Mouse (Mus musculus) embryonic facial prominence, embryonic 13.5 days (tissue): ENCODE data around the gene Dennd1a. TPM values are rescaled to one million over a fixed set of nuclear protein-coding genes. Genes with fewer than 3 reads are reported as not detected.

Experiments used
- ATAC-seq: fragments of 200-750 bp; cut with Nextera tagmentation; 2 replicates; pipeline ENCODE4 v1.8.0; 2017; ENCODE audit warnings: low read depth; ENCODE audit not compliant: insufficient number of reproducible peaks, insufficient read depth, low FRiP score, low TSS enrichment
- H3K27ac ChIP-seq: fragments of 300-500 bp; sonication (generic); 2 replicates; pipeline ENCODE4 v1.5.1; 2015; ENCODE audit warnings: moderate library complexity, mild to moderate bottlenecking, inconsistent platforms
- H3K27me3 ChIP-seq: fragments of 300-500 bp; sonication (generic); 2 replicates; pipeline ENCODE4 v1.6.1; 2015; ENCODE audit warnings: mild to moderate bottlenecking, inconsistent platforms
- H3K36me3 ChIP-seq: fragments of 300-500 bp; sonication (generic); 2 replicates; pipeline ENCODE4 v1.6.1; 2015; ENCODE audit warnings: mild to moderate bottlenecking, inconsistent platforms
- H3K4me1 ChIP-seq: fragments of 300-500 bp; sonication (generic); 2 replicates; pipeline ENCODE4 v1.6.1; 2015; ENCODE audit warnings: inconsistent platforms
- H3K4me2 ChIP-seq: fragments of 300-500 bp; sonication (generic); 2 replicates; pipeline ENCODE4 v1.6.1; 2015; ENCODE audit warnings: moderate library complexity, mild to moderate bottlenecking, inconsistent platforms
- H3K4me3 ChIP-seq: fragments of 300-500 bp; sonication (generic); 2 replicates; pipeline ENCODE4 v1.5.1; 2015; ENCODE audit warnings: mild to moderate bottlenecking, inconsistent platforms
- H3K9ac ChIP-seq: fragments of 300-500 bp; sonication (generic); 2 replicates; pipeline ENCODE4 v1.6.1; 2015; ENCODE audit warnings: mild to moderate bottlenecking, inconsistent platforms
- H3K9me3 ChIP-seq: fragments of 300-500 bp; sonication (generic); 2 replicates; pipeline ENCODE4 v1.6.1; 2016; ENCODE audit warnings: inconsistent platforms
- WGBS: fragments of 180-500 bp; shearing (Covaris S2); methylation state at CpG from one replicate; pipeline ENCODE4 v1.1.7; 2015; ENCODE audit warnings: mixed read lengths; 5-methylcytosine and 5-hydroxymethylcytosine counted together
- polyA plus RNA-seq: library from polyadenylated mRNA; unstranded; fragments of >200 nt; fragmentation: Nextera tagmentation; extraction: Ambion mirVana; gene quantifications from 2 replicates; pipeline ENCODE4 v1.2.1, GENCODE M21; 2015

Dennd1a gene
- polyA plus RNA-seq, 1 experiment from 2014 or later: 15.5 TPM

GRCm38 (mm10) chr2:38186438-38186837 is 100.8 kb downstream of the Dennd1a start:
- 79% methylated on average over 2 of the region's 2 CpGs for WGBS

GRCm38 (mm10) chr2:38184977-38185376 is 102.2 kb downstream of the Dennd1a start:
- no peak overlapping the region for H3K4me2 ChIP-seq
- no peak overlapping the region for H3K9ac ChIP-seq
- no peaks in the 10 kb centered on the region for H3K27me3 ChIP-seq
- H3K4me3 ChIP-seq: no peak overlapping the region
- no peaks in the 10 kb centered on the region for H3K9me3 ChIP-seq
- 90% methylated on average over 3 of the region's 3 CpGs for WGBS
- no peak for ATAC-seq
- H3K36me3 ChIP-seq: no peaks in the 10 kb centered on the region
- H3K4me1 ChIP-seq: no peaks in the 10 kb centered on the region
- no peak overlapping the region for H3K27ac ChIP-seq

More at GRCm38 (mm10) chr2:38186438-38186837, 100.8 kb downstream of the Dennd1a start:
- no peak overlapping the region for H3K4me2 ChIP-seq
- H3K27me3 ChIP-seq: no peaks in the 10 kb centered on the region
- H3K9me3 ChIP-seq: no peaks in the 10 kb centered on the region
- no peak overlapping the region for H3K27ac ChIP-seq
- no peak for ATAC-seq
- no peak overlapping the region for H3K4me3 ChIP-seq
- H3K9ac ChIP-seq: no peak overlapping the region
- H3K36me3 ChIP-seq: no peaks in the 10 kb centered on the region
- no peaks in the 10 kb centered on the region for H3K4me1 ChIP-seq

GRCm38 (mm10) chr2:38183881-38184280 is 103.3 kb downstream of the Dennd1a start:
- no peak overlapping the region for H3K27ac ChIP-seq
- H3K36me3 ChIP-seq: no peaks in the 10 kb centered on the region
- no peaks in the 10 kb centered on the region for H3K4me1 ChIP-seq
- no peak overlapping the region for H3K9ac ChIP-seq
- no peaks in the 10 kb centered on the region for H3K9me3 ChIP-seq
- 55% methylated on average over 1 of the region's 1 CpGs for WGBS
- no peaks in the 10 kb centered on the region for H3K27me3 ChIP-seq
- H3K4me2 ChIP-seq: no peak overlapping the region
- H3K4me3 ChIP-seq: no peak overlapping the region
- no peak for ATAC-seq

DNA sequence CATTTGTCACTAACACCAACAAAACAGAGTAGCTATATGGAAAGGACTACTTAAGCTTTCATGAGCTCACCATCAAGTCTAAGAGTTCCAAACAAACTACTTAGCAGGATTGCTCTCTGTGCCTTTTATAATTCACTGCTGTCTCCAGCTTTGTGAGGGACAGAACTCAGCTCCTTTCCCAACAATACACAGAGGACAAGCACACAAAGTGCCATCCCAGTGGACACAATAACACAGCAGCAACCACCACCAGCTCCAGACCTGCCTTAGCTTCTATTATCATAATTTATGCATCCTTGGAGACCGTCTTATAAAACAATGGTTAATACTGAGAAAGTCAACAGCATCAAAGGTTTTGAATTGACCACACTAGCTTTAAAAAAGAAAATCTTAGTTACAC is 104.9 kb downstream of the Dennd1a start:
- Histone ChIP-seq H3K27ac (no peak overlapping the region), H3K9me3 (no peaks in the 10 kb centered on the region), H3K4me1 (no peaks in the 10 kb centered on the region), H3K9ac (no peak overlapping the region), H3K36me3 (no peaks in the 10 kb centered on the region), H3K4me2 (no peak overlapping the region), H3K27me3 (no peaks in the 10 kb centered on the region), H3K4me3 (no peak overlapping the region)
- 83% methylated on average over 1 of the region's 1 CpGs for WGBS
- no peak for ATAC-seq

DNA sequence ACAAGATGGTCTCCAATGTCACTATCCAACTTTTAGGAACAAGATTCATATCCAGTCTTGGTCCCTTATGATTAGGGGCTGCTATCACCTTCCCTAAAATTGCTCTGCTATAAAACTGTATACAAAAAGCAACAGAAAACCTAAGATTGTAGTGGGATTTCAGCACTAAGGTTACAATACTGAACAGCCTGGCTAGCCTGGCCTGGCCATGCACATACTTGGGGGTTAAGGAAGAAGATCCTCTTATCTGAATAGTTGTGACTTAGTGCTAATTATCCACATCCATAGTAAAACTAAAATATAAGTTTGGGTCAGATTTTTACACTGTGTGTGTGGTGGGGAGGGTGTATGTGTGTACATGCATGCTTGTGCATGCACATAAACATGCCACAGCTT is 109.6 kb downstream of the Dennd1a start:
- Histone ChIP-seq H3K9me3 (no peaks in the 10 kb centered on the region), H3K36me3 (no peaks in the 10 kb centered on the region), H3K27ac (no peak overlapping the region), H3K27me3 (no peaks in the 10 kb centered on the region), H3K4me3 (no peak overlapping the region), H3K9ac (no peak overlapping the region), H3K4me2 (no peak overlapping the region), H3K4me1 (no peaks in the 10 kb centered on the region)
- ATAC-seq: no peak

GRCm38 (mm10) chr2:38176870-38177582 is 110.2 kb downstream of the Dennd1a start:
- no peak overlapping the region for H3K27ac ChIP-seq
- H3K9ac ChIP-seq: no peak overlapping the region
- no peaks in the 10 kb centered on the region for H3K36me3 ChIP-seq
- H3K4me3 ChIP-seq: no peak overlapping the region
- H3K4me1 ChIP-seq: no peaks in the 10 kb centered on the region
- no peak overlapping the region for H3K4me2 ChIP-seq
- H3K27me3 ChIP-seq: no peaks in the 10 kb centered on the region
- WGBS: 73% methylated on average over 4 of the region's 4 CpGs
- no peak for ATAC-seq
- no peaks in the 10 kb centered on the region for H3K9me3 ChIP-seq

DNA sequence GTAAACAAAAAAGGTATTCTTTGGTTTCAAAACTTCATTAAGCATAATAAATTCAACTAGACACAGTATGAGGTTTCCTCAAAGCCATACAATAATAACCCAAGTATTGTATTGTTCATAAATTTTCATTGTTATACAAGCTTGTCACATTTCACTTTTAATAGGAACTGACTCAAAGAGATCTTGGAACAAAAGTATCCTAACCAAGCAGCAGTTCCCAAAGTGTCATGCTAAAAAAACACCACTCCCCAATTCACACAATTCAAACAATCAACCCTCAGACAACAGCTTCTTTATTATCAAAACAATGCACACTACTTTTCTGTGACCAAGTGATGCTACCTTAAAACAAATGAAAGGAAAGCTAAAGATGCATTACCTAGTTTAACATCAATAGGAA is 111.9 kb downstream of the Dennd1a start:
- no peak overlapping the region for H3K9ac ChIP-seq
- ATAC-seq: no peak
- no peak overlapping the region for H3K4me3 ChIP-seq
- H3K27ac ChIP-seq: no peak overlapping the region
- no peaks in the 10 kb centered on the region for H3K27me3 ChIP-seq
- no peak overlapping the region for H3K4me2 ChIP-seq
- H3K4me1 ChIP-seq: no peaks in the 10 kb centered on the region
- H3K9me3 ChIP-seq: no peaks in the 10 kb centered on the region
- no peaks in the 10 kb centered on the region for H3K36me3 ChIP-seq

DNA sequence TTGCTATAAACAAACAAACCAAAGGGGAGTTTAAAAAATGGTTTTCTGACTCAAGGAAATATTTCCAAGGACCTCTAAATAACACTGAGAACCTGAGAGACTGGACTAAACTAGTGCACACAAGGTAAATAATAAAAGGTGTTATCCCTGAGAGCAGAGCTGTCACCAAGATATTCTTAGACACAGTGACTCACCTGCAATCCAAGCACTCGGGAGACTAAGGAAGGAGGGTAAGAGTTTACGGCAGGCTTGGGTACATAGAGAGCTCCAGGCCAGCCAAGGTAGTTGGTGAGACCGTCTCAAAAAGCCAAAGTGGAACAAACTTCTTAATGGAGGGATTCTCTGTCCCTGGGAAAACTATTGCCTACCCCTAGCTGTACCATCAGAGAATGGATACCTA is 118.6 kb downstream of the Dennd1a start:
- Histone ChIP-seq H3K9me3 (no peaks in the 10 kb centered on the region), H3K27ac (no peak overlapping the region), H3K27me3 (no peaks in the 10 kb centered on the region), H3K4me3 (no peak overlapping the region), H3K4me2 (no peak overlapping the region), H3K4me1 (no peaks in the 10 kb centered on the region), H3K9ac (no peak overlapping the region), H3K36me3 (no peaks in the 10 kb centered on the region)
- ATAC-seq: no peak
- WGBS: 87% methylated on average over 3 of the region's 3 CpGs

DNA sequence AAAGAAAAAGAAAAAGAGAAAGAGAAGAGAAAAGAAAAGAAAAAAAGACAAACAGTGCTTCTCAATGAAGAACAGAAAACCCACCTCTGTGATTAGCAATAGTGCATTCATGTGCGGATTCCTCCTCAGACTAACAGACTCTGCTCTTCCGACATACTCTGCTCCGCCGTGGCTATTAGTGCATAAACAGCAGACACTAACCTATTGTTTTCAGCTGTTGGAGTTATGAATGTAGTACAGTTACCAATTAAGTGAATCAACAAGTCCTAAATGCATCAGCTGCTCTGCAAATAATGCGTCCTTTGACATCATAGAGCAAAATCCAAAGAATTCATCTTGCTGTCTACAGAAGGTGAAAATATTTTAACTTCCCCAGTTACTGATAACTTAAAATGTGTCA is 121.2 kb downstream of the Dennd1a start:
- ATAC-seq: no peak
- H3K27ac ChIP-seq: no peak overlapping the region
- no peaks in the 10 kb centered on the region for H3K9me3 ChIP-seq
- no peaks in the 10 kb centered on the region for H3K27me3 ChIP-seq
- 36% methylated on average over 5 of the region's 5 CpGs for WGBS
- no peak overlapping the region for H3K9ac ChIP-seq
- no peaks in the 10 kb centered on the region for H3K4me1 ChIP-seq
- no peak overlapping the region for H3K4me2 ChIP-seq
- no peaks in the 10 kb centered on the region for H3K36me3 ChIP-seq
- no peak overlapping the region for H3K4me3 ChIP-seq

DNA sequence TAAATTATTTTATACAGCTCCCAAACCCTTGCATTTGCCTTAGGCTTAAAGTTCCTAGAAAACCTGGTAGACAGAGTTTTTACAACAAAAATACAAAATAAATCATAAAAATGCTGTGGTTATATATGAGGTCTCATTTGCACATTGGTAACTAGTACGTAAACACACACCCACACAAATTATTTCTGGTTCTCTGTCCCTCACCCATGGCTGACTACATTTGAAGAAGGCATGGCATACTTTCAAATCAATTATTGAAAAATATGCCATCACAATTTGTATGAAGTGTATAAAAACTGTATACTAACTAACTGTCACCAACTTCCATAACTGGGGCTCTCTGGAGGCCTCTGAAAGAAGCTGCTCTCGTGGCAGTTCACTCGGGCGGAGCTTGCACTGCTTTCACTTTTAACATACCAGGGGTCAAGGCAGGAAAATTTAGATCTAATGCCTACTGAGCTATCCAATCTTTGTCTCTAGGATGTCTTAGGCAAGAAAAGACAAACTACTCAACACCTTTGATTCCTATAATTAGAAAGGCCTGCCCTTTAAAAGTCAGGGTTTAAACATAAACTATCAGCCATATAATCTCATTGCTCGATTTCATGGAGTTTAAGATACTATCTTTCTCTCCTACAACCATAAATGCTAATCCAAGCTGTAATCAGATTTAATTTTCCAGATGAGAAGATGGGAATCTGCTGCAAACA is 122.7 kb downstream of the Dennd1a start:
- H3K4me1 ChIP-seq: no peaks in the 10 kb centered on the region
- H3K4me3 ChIP-seq: no peak overlapping the region
- no peak overlapping the region for H3K27ac ChIP-seq
- no peaks in the 10 kb centered on the region for H3K27me3 ChIP-seq
- H3K9ac ChIP-seq: no peak overlapping the region
- no peaks in the 10 kb centered on the region for H3K9me3 ChIP-seq
- H3K4me2 ChIP-seq: no peak overlapping the region
- H3K36me3 ChIP-seq: no peaks in the 10 kb centered on the region
- no peak for ATAC-seq
- 62% methylated on average over 5 of the region's 5 CpGs for WGBS

GRCm38 (mm10) chr2:38162486-38162885 is 124.7 kb downstream of the Dennd1a start:
- Histone ChIP-seq H3K4me1 (no peaks in the 10 kb centered on the region), H3K27ac (no peak overlapping the region), H3K9me3 (no peaks in the 10 kb centered on the region), H3K9ac (no peak overlapping the region), H3K36me3 (no peaks in the 10 kb centered on the region), H3K4me3 (no peak overlapping the region), H3K27me3 (no peaks in the 10 kb centered on the region), H3K4me2 (no peak overlapping the region)
- 73% methylated on average over 3 of the region's 3 CpGs for WGBS
- no peak for ATAC-seq

GRCm38 (mm10) chr2:38161484-38161883 is 125.7 kb downstream of the Dennd1a start:
- WGBS: 68% methylated on average over 1 of the region's 1 CpGs
- Histone ChIP-seq H3K9me3 (no peaks in the 10 kb centered on the region), H3K4me1 (no peaks in the 10 kb centered on the region), H3K27ac (no peak overlapping the region), H3K4me2 (no peak overlapping the region), H3K36me3 (no peaks in the 10 kb centered on the region), H3K27me3 (no peaks in the 10 kb centered on the region), H3K9ac (no peak overlapping the region), H3K4me3 (no peak overlapping the region)
- no peak for ATAC-seq
